Mouse (Mus musculus) neutrophil, adult 5-6 weeks (primary cell): ENCODE results near the gene Amer2. TPM values are rescaled to one million over a fixed set of nuclear protein-coding genes. Genes with fewer than 3 reads are reported as not detected.

Source experiments
- ATAC-seq: fragments of 151-379, 151-347 bp; 2 replicates; pipeline ENCODE4 v1.8.0; 2017; ENCODE audit warnings: mild to moderate bottlenecking, moderate TSS enrichment; ENCODE audit not compliant: insufficient number of reproducible peaks, poor library complexity, low FRiP score, severe bottlenecking; ENCODE audit errors: extremely low read depth
- total RNA-seq: library from RNA; stranded (forward); fragments of 200-1000 nt; gene quantifications from 2 replicates; pipeline ENCODE4 v1.2.3, GENCODE M21; 2017

The Amer2 gene
- total RNA-seq, 1 experiment from 2014 or later = 11.5 TPM

GRCm38 (mm10) chr14:60432136-60432535, 59.1 kb downstream of the Amer2 start:
- no peak for ATAC-seq

- peak; percentile 51; the same call in 1 of the 2 replicates for ATAC-seq
Measured at GRCm38 (mm10) chr14:60435515-60435914, 62.5 kb downstream of the Amer2 start.

GRCm38 (mm10) chr14:60436364-60436763, 63.3 kb downstream of the Amer2 start:
- ATAC-seq = no peak

Other genes with a start within 250 kb of the Amer2 start
- 0.23 and 0.49 TPM in 2 replicates for gene Atp8a2, start 176.1 kb upstream of the Amer2 start, total RNA-seq
- not detected in 2 replicates for gene Nupl1, start 121.8 kb upstream of the Amer2 start, total RNA-seq
- 58.7 and 61.6 TPM in 2 replicates for gene Gm49336, start 121.8 kb upstream of the Amer2 start, total RNA-seq
- 138 and 142 TPM in 2 replicates for gene Mtmr6, start 108.0 kb upstream of the Amer2 start, total RNA-seq